Mouse (Mus musculus): ENCODE measurements around the gene Cyp8b1.

DNA sequence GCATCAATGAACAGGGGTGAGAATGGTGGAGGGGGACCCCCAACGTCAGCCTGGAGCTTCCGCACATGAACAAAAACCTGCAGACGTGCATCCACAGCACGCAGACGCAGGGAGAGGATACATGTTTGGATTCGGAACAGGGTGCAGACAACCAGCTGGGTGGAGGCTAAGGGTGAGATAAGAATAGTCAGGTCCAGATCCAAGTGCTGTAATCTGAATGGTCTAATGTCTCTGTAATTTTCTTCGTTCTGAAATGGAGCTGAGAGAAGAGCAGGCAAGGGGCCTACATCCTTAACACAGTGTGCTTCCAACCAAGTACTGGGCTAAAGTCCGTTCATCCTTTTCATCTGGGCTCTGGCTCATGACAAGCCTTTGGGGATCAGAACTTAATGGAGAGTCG lies 24.8 kb downstream of the Cyp8b1 start:
- TF ChIP-seq ZC3H11A (IDR thresholded peaks at IDR 0.05; ENCODE audit: borderline replicate concordance, low read depth, low read length) (no peak), CHD2 (IDR thresholded peaks at IDR 0.05; ENCODE audit: low read depth, low read length) (no peak), HCFC1 (IDR thresholded peaks at IDR 0.05; ENCODE audit: borderline replicate concordance, insufficient read depth, low read length) (no peak)

Data from ES-E14 (cell line).